Mouse (Mus musculus): ENCODE data around the gene Agfg1.

Gene Agfg1

DNA sequence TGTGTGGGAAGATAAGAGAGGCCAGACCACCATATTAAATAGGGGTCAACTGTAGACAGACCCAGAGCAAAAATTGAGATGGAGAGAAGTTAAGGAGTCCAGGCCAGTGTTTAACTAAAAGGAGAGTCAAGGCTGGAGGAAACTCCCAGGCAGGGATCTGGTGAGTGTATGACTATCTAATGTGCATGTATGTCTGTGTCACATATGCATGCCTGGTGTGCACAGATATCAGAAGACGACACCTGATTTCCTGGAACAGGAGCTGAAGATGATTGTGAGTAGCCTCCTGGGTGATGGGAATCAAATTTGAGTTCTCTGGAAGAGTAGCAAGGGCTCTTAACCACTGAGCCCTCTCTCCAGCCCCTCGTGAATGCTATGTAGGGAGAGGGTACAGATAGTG, 14.0 kb upstream of the Agfg1 start:
- no peak for DNase-seq (ENCODE audit: low spot score in 2 of 2)

DNA sequence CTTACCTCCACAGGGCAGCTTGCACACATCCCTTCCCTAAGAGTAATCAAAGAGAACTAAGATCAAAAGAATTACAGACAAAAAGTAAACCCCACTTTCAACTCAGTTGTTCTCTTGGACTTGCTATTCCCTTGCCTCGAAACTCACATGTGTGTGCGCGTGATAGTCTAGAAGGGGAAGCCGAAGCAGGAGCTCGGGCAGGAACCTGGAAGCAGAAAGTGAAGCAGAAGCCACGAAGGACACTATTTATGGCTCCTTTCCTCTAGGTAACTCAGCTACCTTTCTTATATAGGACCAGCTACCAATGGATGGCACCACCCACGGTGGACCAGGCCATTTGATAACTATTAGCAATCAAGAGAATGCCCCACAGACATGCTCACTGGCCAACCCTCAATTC, 13.5 kb upstream of the Agfg1 start:
- DNase-seq (ENCODE audit: low spot score in 2 of 2), result no peak

- DNase-seq (ENCODE audit: low spot score in 2 of 2), result no peak
These were observed 12.4 kb upstream of the Agfg1 start for GRCm38 (mm10) chr1:82826911-82827310.

DNA sequence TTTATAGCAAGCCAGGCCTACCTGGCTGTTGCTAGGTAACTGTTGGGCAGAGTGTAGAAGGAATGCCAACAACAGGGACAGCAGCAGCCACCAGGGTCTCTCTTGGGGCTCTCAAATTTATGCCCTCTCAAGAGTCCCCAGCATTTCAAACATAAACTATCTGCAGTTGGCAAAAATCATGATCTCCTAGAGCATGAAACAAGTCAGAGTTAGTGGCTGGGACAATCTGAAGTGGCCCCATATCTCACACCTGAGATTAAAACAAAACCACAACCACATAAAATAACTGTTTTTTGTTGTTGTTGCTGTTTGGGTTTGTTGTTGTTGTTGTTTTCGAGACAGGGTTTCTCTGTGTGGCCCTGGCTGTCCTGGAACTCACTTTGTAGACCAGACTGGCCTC, 8.5 kb upstream of the Agfg1 start:
- DNase-seq (ENCODE audit: low spot score in 2 of 2), result no peak

DNA sequence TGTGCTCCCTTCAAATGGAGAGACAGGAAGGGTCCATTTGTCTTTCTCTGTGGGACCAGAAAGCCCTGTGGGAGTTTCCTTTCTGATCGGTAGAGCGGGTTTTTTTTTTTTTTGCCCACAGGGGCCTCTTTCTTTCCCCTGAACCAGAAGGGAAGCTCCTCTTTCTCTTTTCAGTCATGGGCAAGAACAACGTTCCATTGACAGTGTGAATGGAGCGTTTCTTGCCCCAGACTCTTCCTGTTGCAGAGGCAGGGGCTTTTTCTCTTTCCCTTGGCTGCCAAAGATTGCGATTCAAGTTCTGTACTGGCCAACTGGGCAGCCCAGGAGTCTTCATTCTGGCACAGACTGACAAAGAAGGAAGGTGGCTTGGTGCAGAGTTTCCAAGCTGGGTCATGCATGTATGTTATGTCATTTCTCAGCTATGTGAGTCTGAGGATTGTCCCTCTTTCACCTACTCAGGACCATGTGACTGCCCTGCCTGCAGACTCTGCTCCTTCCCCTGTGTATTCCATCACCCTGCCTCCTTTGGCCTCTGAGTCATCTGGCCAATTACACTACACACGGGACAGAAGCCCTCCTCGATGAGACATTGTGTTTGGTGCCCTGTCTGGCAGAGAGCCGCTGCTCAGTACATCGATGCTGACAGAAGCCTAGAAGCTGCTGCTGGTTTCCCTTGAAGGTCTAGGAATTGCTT, 7.6 kb upstream of the Agfg1 start:
- DNase-seq (ENCODE audit: low spot score in 2 of 2), result no peak

DNA sequence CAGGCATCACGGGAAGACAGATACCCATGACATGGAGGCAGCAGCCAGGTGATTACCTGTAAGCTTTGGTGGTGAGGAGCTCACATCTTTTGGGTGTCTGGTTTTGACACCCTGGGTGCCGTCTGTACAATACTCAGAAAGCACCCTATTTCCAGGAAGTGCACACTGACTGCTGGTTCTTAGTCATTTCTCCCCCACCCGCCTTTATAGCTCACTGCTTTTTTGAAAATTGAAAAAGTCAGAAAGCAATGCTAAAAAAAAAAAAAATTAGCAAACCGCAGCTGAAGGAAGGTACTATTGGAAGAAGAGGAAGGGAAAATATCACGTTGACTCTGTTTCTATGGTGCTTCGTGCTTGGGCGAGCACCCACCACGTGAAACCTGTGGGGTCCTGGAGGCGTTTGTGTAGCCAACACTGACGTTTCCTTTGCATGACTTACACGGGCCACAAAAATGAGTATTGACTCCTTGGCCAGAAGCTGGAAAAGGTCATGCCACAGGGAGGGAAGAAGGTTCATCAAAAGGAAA, 6.7 kb upstream of the Agfg1 start:
- peak; percentile 56 to 61 for DNase-seq (ENCODE audit: low spot score in 2 of 2)

DNA sequence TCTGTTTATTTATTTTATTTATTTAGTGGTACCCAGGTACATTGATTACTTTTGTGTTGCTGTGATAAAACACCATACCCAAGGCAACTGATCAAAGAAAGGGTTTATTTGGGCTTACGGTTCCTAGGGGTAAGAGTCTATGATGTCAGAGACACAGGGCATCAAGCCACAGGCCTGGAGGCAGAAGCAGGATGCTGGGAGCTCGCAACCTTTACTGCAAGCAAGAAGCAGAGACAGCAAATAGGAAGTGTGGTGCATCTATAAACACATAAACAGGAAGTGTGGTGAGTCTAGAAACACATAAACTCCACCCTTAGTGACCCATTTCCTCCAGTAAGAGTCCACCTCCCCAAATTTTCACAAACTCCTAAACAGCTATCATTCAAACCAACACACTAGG, 5.8 kb upstream of the Agfg1 start:
- DNase-seq (ENCODE audit: low spot score in 2 of 2), result no peak

DNA sequence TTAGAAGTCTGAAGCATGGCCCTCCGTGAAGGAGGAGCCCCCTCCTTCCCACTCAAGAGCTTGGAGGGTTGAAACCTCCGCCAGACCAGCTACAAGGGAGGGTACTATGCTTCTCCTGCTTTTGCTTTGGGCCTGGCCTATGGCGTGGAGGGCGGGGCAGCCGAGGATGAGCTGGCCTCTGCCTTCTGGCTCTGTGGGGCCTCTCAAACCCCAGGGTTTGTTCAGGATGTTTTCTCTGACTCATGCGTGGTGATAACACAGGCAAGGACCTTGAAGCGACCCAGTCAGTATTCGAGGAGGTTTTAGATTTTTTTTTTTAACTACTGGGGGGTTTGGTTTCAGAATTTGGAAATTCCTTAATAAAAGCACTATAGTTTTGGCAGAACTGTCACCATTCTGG, 4.7 kb upstream of the Agfg1 start:
- peak; percentile 33 to 43 for DNase-seq (ENCODE audit: low spot score in 2 of 2)

DNA sequence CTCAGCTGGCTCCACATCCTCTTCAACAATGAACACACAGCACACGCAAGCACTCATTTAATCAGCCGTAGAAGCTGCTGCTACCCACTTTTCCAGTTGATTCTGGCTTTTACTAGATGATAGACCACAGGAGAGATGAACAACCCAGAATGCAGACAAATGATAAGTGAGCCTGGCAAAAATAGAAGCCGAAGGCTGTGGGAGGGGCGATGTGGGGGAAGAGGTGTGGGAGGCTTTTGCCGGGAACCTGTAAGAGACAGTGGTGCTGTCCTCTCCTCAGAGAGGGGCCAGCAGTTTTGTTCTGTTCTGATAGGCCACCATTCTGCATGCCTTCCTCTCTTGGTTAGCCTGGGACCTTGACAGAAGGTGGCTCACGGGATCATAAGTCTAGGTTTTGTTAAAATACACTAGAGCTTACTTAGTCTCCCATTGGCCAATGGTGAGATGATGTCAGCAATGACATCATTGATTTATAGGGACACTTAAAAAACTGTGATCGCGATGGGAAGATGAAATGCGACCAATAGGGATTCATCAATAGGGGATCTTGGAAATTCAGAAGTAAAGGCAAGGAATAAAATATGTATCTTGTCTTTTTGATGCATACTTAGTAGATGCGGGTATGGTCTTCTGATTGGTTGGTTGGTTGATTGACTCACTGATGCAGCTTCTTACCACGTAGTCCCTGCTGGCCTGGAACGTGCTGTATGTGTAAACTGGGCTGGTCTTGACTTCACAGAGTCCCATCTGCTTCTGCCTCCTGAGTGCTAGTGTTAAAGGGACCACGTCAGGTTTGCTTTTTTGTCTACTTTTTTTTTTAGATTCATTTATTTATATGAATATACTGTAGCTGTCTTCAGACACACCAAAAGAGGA, 2.7 kb upstream of the Agfg1 start:
- no peak for DNase-seq (ENCODE audit: low spot score in 2 of 2)

DNA sequence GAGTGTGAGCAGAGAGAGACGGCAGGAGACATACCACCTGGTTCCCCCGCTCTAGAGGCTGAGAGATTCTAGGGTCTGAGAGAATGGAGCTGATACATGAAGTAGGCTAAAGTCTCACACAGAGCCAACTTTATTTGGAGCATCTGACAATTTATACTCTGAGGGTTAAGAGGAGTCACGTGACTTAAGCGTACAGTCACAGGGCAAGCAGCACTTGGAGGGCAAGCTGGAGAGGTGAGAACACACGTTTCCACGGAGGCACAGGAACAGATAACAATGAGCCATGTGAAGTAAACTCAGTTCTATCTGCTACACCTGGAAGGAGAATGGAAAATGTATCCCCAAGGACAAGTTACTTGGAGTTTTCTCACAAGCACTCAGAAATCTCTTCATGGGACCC, 1.7 kb upstream of the Agfg1 start:
- no peak for DNase-seq (ENCODE audit: low spot score in 2 of 2)

- no peak for DNase-seq (ENCODE audit: low spot score in 2 of 2)
These were observed 601 bp upstream of the Agfg1 start for GRCm38 (mm10) chr1:82838469-82839295.

- peak in 1 of 2 experiments; percentile 34 for DNase-seq (ENCODE audit: low spot score in 2 of 2)
These were observed 535 bp downstream of the Agfg1 start for GRCm38 (mm10) chr1:82839614-82840421.

DNA sequence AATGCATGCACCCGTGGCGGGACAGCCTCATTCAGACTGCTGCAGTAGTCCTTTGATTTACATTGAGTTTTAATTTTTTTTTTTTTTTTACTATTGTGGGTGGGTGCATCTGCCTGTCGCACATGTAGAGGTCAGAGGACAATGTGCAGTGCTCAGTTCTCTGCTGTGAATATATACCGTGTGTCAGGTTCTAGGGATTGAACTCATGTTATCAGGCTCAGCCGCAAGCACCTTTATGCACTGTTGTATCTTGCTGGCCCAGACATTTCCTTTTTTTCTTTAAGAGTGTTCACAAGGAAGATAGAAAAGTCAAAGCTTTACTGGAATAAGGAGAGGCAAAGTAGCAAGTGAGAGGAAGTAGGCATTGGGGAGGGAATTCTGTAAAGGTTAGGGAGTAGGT, 16.4 kb downstream of the Agfg1 start:
- DNase-seq (ENCODE audit: low spot score in 2 of 2), result no peak

DNA sequence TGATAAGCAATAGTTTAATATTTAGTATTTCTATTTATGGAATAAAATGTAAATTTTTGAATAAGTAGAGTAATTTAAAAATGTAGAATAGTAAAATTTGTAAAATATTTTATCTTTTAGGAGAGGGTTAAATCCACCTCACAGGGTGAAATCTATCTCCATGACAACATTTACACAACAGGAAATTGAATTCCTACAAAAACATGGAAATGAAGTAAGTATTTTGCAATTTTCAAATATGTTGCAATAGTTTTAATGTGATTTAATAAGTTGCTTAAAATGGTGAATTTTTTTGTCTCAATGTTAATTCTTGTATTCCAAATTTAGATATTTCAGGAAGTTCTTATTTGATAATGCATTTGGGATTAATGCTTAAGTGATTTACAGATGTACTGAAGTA, 19.0 kb downstream of the Agfg1 start:
- DNase-seq (ENCODE audit: low spot score in 2 of 2), result no peak

DNA sequence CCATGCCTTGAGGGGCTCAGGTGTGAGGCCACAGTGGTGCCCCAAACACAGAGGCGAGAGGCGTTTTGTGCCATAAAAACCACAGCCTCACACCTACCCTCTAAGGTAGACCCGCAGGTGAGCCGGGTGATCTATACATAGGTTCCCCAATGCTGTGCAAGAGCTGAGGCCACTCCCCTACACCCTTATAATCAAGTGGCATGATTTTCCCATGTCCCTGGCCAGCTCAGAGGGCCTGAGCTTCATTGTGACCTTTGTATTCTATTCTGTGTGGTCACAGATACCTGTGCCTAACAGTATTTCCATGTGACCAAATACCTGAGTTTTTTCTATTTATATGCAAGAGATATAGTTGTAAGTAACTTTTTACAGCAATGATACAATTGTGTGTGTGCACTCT, 21.1 kb downstream of the Agfg1 start:
- no peak for DNase-seq (ENCODE audit: low spot score in 2 of 2)

- no peak for DNase-seq (ENCODE audit: low spot score in 2 of 2)
These were observed 30.9 kb downstream of the Agfg1 start for GRCm38 (mm10) chr1:82870202-82870601.

GRCm38 (mm10) chr1:82879172-82879571, 39.9 kb downstream of the Agfg1 start:
- no peak for DNase-seq (ENCODE audit: low spot score in 2 of 2)

DNA sequence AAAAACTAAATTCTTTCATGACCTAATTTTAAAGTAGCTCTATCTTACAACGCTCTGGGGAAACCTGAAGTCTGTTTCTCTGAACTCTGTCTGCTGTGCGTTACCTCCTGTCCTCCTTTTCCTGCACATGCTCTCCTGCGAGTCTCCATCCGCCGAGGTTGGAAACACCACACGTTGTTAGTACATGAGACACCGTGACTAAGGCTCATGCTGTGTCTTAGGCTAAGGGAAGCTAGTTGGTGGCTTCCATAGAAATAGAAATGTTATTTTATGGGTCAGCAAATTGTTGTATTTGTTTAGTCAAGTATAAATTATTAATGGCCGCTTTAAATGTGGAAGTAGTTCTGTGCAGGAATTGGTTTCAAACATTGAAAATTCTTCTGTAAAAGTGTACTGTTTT, 40.9 kb downstream of the Agfg1 start:
- DNase-seq (ENCODE audit: low spot score in 2 of 2), result no peak

GRCm38 (mm10) chr1:82893269-82893668, 54.0 kb downstream of the Agfg1 start:
- DNase-seq (ENCODE audit: low spot score in 2 of 2), result no peak

DNA sequence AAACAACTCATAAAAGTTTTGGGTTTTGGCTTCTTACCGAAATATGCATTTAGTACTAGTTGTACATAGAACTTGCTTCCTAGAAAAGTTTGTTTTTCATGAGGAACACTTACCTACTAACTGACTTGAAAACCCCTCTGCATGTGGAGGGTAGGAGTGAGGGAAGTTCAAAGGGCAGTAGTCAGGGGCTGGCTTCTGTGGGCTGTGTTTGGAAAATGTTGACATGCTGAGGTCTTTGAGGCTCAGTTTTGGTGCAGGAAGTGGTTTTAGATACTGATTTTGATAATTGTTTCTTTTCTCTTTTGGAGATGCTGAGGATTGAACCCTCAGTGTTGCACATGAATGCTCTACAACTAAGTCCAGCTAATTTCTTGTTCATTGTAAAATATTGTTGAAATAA, 61.3 kb downstream of the Agfg1 start:
- peak; percentile 16 to 22 for DNase-seq (ENCODE audit: low spot score in 2 of 2)

DNA sequence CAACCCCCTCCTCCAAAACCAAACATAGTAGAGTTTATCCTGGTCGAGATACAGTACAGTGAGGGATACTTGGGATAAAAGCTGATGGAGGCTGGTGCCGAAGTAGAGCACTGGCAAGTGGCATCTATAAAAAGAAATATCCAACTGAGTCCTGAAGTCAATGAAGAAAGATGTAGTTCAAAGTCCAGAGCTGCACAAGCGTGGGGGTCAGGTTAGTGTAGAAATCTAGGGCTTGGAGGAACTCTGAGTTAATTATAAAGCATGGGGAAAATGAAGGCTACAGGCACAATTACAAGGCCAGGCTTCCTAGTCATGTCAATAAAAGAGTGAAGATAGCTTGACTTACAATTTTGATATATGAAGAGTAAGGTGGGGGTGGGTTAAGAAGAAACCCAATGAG, 61.9 kb downstream of the Agfg1 start:
- no peak for DNase-seq (ENCODE audit: low spot score in 2 of 2)

Data from spleen, postnatal 36 days (tissue).